Mouse (Mus musculus): ENCODE data around the gene Zmiz1. TPM values are rescaled to one million over a fixed set of nuclear protein-coding genes. Genes with fewer than 3 reads are reported as not detected.

Zmiz1 gene
- total RNA-seq, 2 experiments from 2014 or later, result 106 to 107 TPM

DNA sequence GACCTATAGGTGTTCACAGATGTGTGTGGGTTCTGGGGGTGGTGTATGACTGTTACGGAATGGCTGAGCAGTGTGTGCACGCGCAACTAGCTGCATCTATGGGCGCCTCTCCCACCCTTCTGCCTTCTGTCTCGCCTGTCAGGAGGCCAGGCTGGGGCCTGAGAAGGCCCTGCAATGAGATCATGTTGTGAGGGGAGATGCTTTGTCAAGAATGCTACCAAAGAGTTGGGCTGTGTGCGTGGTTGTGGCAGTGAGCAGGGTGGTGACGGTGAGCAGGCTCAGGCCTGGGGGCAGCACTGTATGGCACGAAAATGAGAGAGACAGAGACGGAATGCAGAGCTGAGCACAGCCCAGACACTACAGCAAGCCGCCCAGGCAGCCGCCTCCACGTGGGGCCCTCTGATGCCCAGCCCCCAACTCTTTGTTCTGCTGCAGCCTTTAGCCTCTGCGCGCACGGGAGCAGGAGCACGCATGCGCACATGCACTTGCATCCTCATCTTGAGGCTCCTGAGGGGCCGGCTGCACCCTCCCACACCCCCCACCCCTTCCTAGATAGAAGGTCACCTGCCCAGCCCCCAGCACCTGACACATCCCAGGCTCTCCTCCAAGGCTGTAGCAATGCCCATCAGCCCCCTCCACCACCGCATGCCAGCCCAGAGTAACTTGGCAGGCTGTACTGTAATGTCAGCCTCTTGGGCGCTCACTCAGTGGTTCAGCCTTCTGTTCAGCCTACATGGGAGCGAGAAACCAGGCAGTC is 126.7 kb downstream of the Zmiz1 start:
- no peak for TF ChIP-seq CTCF (IDR thresholded peaks at IDR 0.05)
- intact Hi-C loops (cut with DNase I), result loop anchor here (2.0 kb wide), 1 partner anchor 21 kb away; no protein-coding TSS in a partner anchor
- Histone ChIP-seq H3K4me3 (no peak overlapping the region), H3K27ac (peak overlapping the region; percentile 86)
- peak; percentile 65 to 70 for DNase-seq (ENCODE audit: extremely low spot score in 1 of 2, low spot score in 2 of 2)

- peak overlapping the region; percentile 86 for H3K27ac ChIP-seq
- no peak for TF ChIP-seq CTCF (IDR thresholded peaks at IDR 0.05)
- intact Hi-C loops (cut with DNase I), result loop anchor here (2.0 kb wide), 1 partner anchor 20 kb away; no protein-coding TSS in a partner anchor
- no peak overlapping the region for H3K4me3 ChIP-seq
- DNase-seq (ENCODE audit: extremely low spot score in 1 of 2, low spot score in 2 of 2), result no peak
Measured at GRCm38 (mm10) chr14:25586846-25587486, 128.0 kb downstream of the Zmiz1 start.

DNA sequence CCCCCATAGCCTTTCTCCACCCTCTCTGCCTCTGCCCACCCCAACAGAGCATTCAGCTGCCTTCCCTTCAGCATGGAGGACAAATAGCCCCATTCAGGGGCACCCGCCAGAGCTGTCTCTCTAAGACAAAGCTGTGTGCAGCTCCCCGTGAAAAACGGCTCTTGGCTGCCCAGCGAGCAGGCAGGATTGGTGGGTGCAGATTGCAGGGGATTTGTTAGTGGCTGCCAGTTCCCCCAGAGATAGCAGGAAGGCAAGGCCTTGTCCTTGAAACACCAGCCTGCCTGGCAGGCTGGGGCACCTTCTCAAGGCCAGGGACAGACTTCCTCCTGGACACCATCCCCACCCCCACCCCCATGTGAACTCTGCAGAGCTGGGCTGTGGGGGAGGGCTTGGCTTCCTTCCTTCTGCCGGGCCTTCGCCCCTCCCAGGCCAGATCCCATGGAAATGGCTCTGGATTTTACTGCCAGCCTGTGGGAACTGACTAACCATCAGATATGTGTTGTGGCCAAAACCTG is 128.6 kb downstream of the Zmiz1 start:
- TF ChIP-seq CTCF (IDR thresholded peaks at IDR 0.05), result no peak
- Histone ChIP-seq H3K27ac (peak overlapping the region; percentile 86), H3K4me3 (no peak overlapping the region)
- peak in 1 of 2 experiments; percentile 32 for DNase-seq (ENCODE audit: extremely low spot score in 1 of 2, low spot score in 2 of 2)
- intact Hi-C loops (cut with DNase I), result loop anchor here (2.0 kb wide), 1 partner anchor 19 kb away; no protein-coding TSS in a partner anchor

DNA sequence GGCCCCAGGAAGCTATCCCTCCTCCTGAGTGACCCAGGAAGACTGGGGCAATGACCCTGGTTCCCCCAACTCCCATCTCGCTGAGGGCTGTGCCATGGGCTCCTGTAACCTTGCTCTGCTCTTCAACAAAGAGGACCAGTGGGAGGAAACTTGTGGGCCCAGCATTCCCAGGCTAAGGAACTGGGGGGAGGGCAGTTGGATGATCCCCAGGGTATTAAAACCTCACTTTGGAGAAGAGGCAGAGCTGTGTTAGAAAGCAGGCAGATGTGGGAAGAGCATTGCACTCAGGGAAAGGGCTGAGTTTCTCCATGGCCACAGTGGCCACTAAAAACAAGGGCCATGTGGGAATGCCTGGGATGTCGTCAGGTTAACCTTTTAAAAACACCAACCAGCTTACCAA is 129.2 kb downstream of the Zmiz1 start:
- no peak for TF ChIP-seq CTCF (IDR thresholded peaks at IDR 0.05)
- DNase-seq (ENCODE audit: extremely low spot score in 1 of 2, low spot score in 2 of 2), result no peak
- intact Hi-C loops (cut with DNase I), result no loop called here

GRCm38 (mm10) chr14:25588946-25589937 is 130.3 kb downstream of the Zmiz1 start:
- intact Hi-C loops (cut with DNase I), result no loop called here
- DNase-seq (ENCODE audit: extremely low spot score in 1 of 2, low spot score in 2 of 2), result no peak

More for the DNA sequence above, 129.2 kb downstream of the Zmiz1 start:
- Histone ChIP-seq H3K4me3 (no peak overlapping the region), H3K27ac (peak overlapping the region; percentile 86)

DNA sequence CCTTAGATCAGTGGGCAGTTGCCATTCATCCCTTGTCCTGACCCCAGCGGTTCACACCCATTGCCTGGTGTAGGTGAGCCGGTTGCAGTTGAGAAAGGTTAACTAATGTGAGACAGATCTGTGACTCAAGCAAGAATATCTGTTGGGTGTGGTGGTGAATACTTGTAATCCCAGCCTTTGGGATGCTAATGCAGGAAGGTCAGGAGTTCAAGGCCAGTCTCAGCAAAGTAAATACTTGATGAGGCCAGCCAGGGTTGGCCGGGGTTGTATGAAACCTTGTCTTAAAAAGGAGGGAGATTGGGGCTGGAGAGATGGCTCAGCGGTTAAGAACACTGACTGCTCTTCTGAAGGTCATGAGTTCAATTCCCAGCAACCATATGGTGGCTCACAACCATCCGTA is 132.0 kb downstream of the Zmiz1 start:
- Histone ChIP-seq H3K27ac (no peak overlapping the region), H3K4me3 (no peak overlapping the region)
- TF ChIP-seq CTCF (IDR thresholded peaks at IDR 0.05), result no peak
- no peak for DNase-seq (ENCODE audit: extremely low spot score in 1 of 2, low spot score in 2 of 2)
- intact Hi-C loops (cut with DNase I), result no loop called here

More at GRCm38 (mm10) chr14:25588946-25589937, 130.3 kb downstream of the Zmiz1 start:
- TF ChIP-seq CTCF (IDR thresholded peaks at IDR 0.05), result no peak
- Histone ChIP-seq H3K4me3 (no peak overlapping the region), H3K27ac (peak overlapping the region; percentile 53)

DNA sequence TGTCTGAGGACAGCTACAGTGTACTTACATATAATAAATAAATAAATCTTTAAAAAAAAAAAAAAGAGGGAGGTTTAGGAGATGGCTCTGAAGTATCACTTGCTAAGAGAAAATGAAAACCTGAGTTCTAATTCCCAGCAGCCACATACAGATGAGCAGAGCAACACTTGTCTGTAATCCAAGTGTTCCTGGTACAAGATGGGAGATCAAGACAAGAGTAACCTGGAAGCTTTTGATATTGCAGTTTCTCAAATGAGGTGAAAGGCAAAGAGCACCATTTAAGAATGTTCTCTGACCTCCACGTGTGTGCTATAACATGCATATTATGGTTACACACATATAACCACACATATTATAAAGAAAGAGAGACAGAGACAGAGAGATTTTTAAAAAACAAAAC is 132.4 kb downstream of the Zmiz1 start:
- H3K4me3 ChIP-seq, result no peak overlapping the region
- no peak overlapping the region for H3K27ac ChIP-seq
- no peak for DNase-seq (ENCODE audit: extremely low spot score in 1 of 2, low spot score in 2 of 2)
- intact Hi-C loops (cut with DNase I), result no loop called here
- TF ChIP-seq CTCF (IDR thresholded peaks at IDR 0.05), result no peak

DNA sequence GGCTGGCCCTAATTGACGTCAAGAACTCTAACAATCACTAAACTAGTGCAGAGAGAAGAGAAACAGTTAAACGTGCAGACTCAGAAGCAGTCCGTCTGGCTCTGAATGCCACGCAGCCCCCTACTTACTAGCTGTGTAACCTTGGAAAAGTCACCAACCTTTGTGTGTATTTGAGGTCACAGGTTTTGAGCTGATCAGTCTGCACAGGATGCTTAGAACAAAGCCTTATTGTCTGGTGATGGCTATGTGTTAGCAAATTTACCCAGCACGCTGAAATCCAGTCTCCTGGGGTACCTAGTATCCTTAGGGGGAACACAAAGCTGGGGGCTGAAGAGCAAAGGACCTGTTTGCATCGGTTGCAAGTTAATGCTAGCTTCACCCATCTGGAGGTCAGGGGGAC is 133.5 kb downstream of the Zmiz1 start:
- intact Hi-C loops (cut with DNase I), result no loop called here
- H3K27ac ChIP-seq, result no peak overlapping the region
- no peak for DNase-seq (ENCODE audit: extremely low spot score in 1 of 2, low spot score in 2 of 2)
- no peak for TF ChIP-seq CTCF (IDR thresholded peaks at IDR 0.05)
- H3K4me3 ChIP-seq, result no peak overlapping the region

DNA sequence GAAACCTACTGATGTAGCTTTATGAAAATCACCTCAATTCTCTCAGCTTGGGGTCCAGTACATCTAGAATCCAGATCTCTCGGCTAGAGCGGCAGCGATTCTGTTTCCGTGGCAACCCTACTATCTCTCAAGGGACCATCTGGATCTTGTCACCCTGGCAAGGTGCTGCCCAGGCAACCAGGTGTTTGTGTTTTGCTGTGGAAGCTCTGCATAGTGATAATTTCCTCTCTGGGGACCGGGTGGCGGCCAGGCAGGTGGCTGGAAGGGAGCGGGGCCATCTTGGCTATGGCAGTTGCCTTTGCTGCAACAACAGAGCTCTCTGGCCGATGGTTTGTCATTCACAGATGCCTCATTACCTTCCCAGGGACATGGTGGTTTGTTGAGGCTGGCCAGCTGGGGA is 134.9 kb downstream of the Zmiz1 start:
- no peak for TF ChIP-seq CTCF (IDR thresholded peaks at IDR 0.05)
- DNase-seq (ENCODE audit: extremely low spot score in 1 of 2, low spot score in 2 of 2), result no peak
- Histone ChIP-seq H3K4me3 (no peak overlapping the region), H3K27ac (no peak overlapping the region)
- intact Hi-C loops (cut with DNase I), result loop anchor here (1.0 kb wide), 1 partner anchor 11 kb away; no protein-coding TSS in a partner anchor

- no peak for DNase-seq (ENCODE audit: extremely low spot score in 1 of 2, low spot score in 2 of 2)
- Histone ChIP-seq H3K27ac (no peak overlapping the region), H3K4me3 (no peak overlapping the region)
- intact Hi-C loops (cut with DNase I), result no loop called here
- no peak for TF ChIP-seq CTCF (IDR thresholded peaks at IDR 0.05)
Measured at GRCm38 (mm10) chr14:25594611-25595010, 135.6 kb downstream of the Zmiz1 start.

GRCm38 (mm10) chr14:25598960-25599359 is 140.0 kb downstream of the Zmiz1 start:
- no peak for DNase-seq (ENCODE audit: extremely low spot score in 1 of 2, low spot score in 2 of 2)
- TF ChIP-seq CTCF (IDR thresholded peaks at IDR 0.05), result no peak
- intact Hi-C loops (cut with DNase I), result no loop called here
- no peak overlapping the region for H3K27ac ChIP-seq
- no peak overlapping the region for H3K4me3 ChIP-seq

Measured in left cerebral cortex, adult 2 months (tissue).